Mouse (Mus musculus) testis, adult 2 months (tissue): ENCODE measurements around the gene Hic1.

Source experiments
- CTCF ChIP-seq: fragments of 200-500 bp; IDR thresholded peaks from 2 replicates; pipeline ENCODE4 v1.5.1; 2012; ENCODE audit warnings: low read depth, mild to moderate bottlenecking, inconsistent platforms, low read length, moderate library complexity; ENCODE audit not compliant: control insufficient read depth, insufficient read depth, insufficient replicate concordance
- POLR2A ChIP-seq: fragments of 200-500 bp; IDR thresholded peaks from 2 replicates; pipeline ENCODE4 v1.6.1; 2012; ENCODE audit warnings: low read depth, mild to moderate bottlenecking, inconsistent platforms, low read length, moderate library complexity; ENCODE audit not compliant: control insufficient read depth

DNA sequence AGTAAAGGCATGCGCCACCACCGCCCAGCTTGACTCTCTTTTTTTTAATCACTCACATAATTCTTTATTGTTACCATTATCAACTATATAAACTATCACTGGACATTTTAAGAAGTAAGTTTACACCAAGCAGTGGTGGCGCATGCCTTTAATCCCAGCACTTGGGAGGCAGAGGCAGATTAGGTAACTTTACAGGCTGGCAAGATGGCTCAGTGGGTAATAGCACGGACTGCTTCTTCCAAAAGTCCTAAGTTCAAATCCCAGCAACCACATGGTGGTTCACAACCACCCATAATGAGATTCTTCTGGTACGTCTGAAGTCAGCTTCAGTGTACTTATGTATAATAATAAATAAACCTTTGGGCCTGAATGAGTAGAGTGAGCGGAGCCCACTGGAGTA is 39.8 kb downstream of the Hic1 start:
- TF ChIP-seq POLR2A (no peak), CTCF (no peak)
